Mouse (Mus musculus) neural tube, embryonic 12.5 days (tissue): ENCODE data around the gene Tfap2d. TPM values are rescaled to one million over a fixed set of nuclear protein-coding genes. Genes with fewer than 3 reads are reported as not detected.
A peak's percentile ranks its signal among the peaks of the same experiment; 100 is the strongest.

Experiments used
- ATAC-seq: fragments of 200-750 bp; cut with Nextera tagmentation; 2 replicates; pipeline ENCODE4 v1.8.0; 2017; ENCODE audit warnings: low read depth, mild to moderate bottlenecking, moderate TSS enrichment, moderate library complexity; ENCODE audit not compliant: low FRiP score
- H3K27ac ChIP-seq: fragments of 300-500 bp; sonication (generic); 2 replicates; pipeline ENCODE4 v1.5.1; 2016
- H3K27me3 ChIP-seq: fragments of 300-500 bp; sonication (generic); replicated peaks from 2 replicates; pipeline ENCODE4 v1.6.1; 2016; ENCODE audit warnings: mild to moderate bottlenecking
- H3K36me3 ChIP-seq: fragments of 300-500 bp; sonication (generic); 2 replicates; pipeline ENCODE4 v1.6.1; 2016; ENCODE audit warnings: mild to moderate bottlenecking
- H3K4me1 ChIP-seq: fragments of 300-500 bp; sonication (generic); 2 replicates; pipeline ENCODE4 v1.6.1; 2016
- H3K4me2 ChIP-seq: fragments of 300-500 bp; sonication (generic); replicated peaks from 2 replicates; pipeline ENCODE4 v1.6.1; 2016; ENCODE audit warnings: mild to moderate bottlenecking
- H3K4me3 ChIP-seq: fragments of 300-500 bp; sonication (generic); 2 replicates; pipeline ENCODE4 v1.5.1; 2016
- H3K9ac ChIP-seq: fragments of 300-500 bp; sonication (generic); 2 replicates; pipeline ENCODE4 v1.6.1; 2016; ENCODE audit warnings: mild to moderate bottlenecking
- H3K9me3 ChIP-seq: fragments of 300-500 bp; sonication (generic); 2 replicates; pipeline ENCODE4 v1.6.1; 2016; ENCODE audit warnings: mild to moderate bottlenecking
- WGBS: fragments of 180-500 bp; shearing (Covaris S2); methylation state at CpG from one replicate; pipeline ENCODE4 v1.1.7; 2016; 5-methylcytosine and 5-hydroxymethylcytosine counted together
- polyA plus RNA-seq: library from polyadenylated mRNA; unstranded; fragments of >200 nt; fragmentation: Nextera tagmentation; extraction: Ambion mirVana; gene quantifications from 2 replicates; pipeline ENCODE4 v1.2.1, GENCODE M21; 2016

Gene Tfap2d
- polyA plus RNA-seq, 1 experiment from 2014 or later: not detected

DNA sequence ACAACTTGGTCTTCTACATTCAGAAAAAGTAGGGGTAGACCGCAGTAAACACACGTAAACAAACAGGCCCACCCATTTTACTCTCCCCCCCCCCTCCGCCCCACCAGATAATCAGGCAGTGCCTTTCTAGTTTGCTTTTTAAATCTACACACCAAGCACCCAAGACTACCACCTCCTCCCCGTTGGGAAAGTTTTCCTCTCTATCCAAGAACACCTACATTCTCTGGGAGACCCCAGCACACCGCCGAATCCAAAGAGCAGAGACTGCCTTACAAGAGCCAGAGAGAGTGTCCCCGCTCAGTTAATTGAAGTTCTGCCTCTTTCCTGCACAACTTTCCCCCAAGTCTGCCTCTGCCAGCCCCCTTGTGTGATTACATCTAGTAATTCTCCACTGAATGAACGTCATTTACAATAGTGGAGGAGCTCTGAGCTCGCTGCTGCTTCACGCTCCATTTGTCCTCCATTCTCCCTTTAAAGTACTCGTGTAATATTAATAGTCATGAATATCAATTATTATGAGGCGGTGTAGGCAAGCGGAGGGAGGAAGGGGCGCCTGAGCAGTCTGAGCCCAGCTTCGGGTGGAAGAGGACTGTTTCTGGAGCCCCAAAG lies 108.8 kb downstream of the Tfap2d start:
- H3K4me2 ChIP-seq: peak overlapping the region; percentile 61
- H3K4me1 ChIP-seq: no peaks in the 10 kb centered on the region
- peak overlapping the region; percentile 50 for H3K4me3 ChIP-seq
- peaks cover 68% of the 10 kb centered on the region for H3K27me3 ChIP-seq
- no peaks in the 10 kb centered on the region for H3K9me3 ChIP-seq
- peak overlapping the region; percentile 0; the same call in 1 of the 2 replicates for H3K9ac ChIP-seq
- no peak overlapping the region for H3K27ac ChIP-seq
- H3K36me3 ChIP-seq: no peaks in the 10 kb centered on the region
- ATAC-seq: peak; percentile 41
- 2% methylated on average over 15 of the region's 15 CpGs for WGBS

DNA sequence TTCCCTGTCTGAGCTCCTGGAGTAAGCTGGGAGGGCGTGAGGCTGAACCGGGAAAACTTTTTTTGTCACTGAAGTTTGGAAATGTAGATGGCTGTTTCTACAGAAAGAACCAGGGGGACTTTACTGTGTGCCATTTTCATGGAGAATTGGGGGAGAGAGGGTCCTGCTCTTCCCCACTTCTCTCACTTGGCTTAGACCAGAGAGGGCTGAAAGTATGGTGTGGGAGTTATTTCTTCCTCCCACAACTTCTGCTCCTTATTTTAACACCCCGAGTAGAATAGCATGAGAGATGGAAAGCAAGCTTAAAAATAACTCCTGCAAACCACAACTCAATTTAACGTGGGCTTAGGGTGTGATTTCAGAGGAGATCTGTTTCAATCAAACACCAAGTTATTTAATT lies 109.9 kb downstream of the Tfap2d start:
- Histone ChIP-seq H3K4me1 (no peaks in the 10 kb centered on the region), H3K4me2 (peak overlapping the region; percentile 61), H3K4me3 (peak overlapping the region; percentile 41), H3K36me3 (no peaks in the 10 kb centered on the region), H3K9me3 (no peaks in the 10 kb centered on the region), H3K27ac (no peak overlapping the region; the same call in 1 of the 2 replicates), H3K9ac (peak overlapping the region; percentile 40; the same call in 1 of the 2 replicates), H3K27me3 (peaks cover 73% of the 10 kb centered on the region)
- 0% methylated on average over 4 of the region's 4 CpGs for WGBS
- ATAC-seq: no peak

DNA sequence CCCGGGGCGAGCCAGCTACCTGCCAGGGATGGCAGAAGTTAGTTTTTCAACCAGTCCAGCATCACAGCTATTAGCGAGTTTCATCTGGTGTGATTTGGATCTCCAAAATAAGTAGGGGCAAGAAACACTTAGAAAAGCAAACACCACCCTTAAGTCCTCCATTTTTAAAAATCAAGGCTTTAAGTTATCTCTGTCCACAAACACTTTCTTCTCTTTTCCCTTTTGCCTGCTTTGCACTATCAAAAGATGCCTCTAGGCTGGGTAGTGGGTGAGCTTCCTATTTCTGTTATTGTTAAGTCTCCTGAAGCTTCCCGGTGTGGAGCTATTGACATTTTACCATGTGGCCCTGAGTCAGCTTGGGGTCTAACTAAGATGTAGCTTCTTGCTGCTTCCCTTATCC lies 110.3 kb downstream of the Tfap2d start:
- H3K9me3 ChIP-seq: no peaks in the 10 kb centered on the region
- H3K4me2 ChIP-seq: peak overlapping the region; percentile 61
- WGBS: 0% methylated on average over 4 of the region's 4 CpGs
- peak overlapping the region; percentile 40 for H3K9ac ChIP-seq
- H3K27me3 ChIP-seq: peaks cover 77% of the 10 kb centered on the region
- no peak overlapping the region; the same call in 1 of the 2 replicates for H3K27ac ChIP-seq
- H3K4me3 ChIP-seq: peak overlapping the region; percentile 41
- H3K36me3 ChIP-seq: no peaks in the 10 kb centered on the region
- no peaks in the 10 kb centered on the region for H3K4me1 ChIP-seq
- no peak for ATAC-seq

DNA sequence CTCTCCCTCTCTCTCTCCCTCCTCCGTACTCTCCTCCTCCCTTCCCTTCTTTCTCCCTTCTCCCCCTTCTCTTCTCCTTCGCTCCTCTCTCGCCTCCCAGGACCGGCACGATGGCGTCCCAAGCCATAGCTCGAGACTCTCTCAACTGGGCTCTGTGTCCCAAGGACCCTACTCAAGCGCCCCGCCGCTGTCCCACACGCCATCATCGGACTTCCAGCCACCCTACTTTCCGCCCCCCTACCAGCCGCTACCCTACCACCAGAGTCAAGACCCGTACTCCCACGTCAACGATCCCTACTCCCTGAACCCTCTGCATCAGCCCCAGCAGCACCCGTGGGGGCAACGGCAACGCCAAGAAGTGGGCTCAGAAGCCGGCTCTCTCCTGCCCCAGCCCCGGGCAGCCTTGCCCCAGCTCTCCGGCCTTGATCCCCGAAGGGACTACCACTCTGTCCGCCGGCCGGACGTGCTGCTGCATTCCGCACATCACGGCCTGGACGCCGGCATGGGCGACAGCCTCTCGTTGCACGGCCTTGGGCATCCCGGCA lies 111.1 kb downstream of the Tfap2d start:
- no peak for ATAC-seq
- WGBS: under 1% methylated on average over 36 of the region's 36 CpGs
- peak overlapping the region; percentile 61 for H3K4me2 ChIP-seq
- H3K4me1 ChIP-seq: no peaks in the 10 kb centered on the region; the same call in 1 of the 2 replicates
- peak overlapping the region; percentile 41 for H3K4me3 ChIP-seq
- H3K9ac ChIP-seq: peak overlapping the region; percentile 68
- no peaks in the 10 kb centered on the region for H3K36me3 ChIP-seq
- H3K27me3 ChIP-seq: peaks cover 78% of the 10 kb centered on the region
- peak overlapping the region; percentile 64 for H3K27ac ChIP-seq
- no peaks in the 10 kb centered on the region for H3K9me3 ChIP-seq

Other genes starting within 250 kb of the Tfap2d start
- 78.6 and 88.6 TPM in 2 replicates for gene Tfap2b, start 105.9 kb downstream of the Tfap2d start, polyA plus RNA-seq